9 mouse cellular contexts compared by ENCODE assay signal in genomic region chr19:25611116-25611515, GRCm38 (mm10). TPM values are rescaled to one million over a fixed set of nuclear protein-coding genes. Genes with fewer than 3 reads are reported as not detected.
DNase-seq lines count a peak whose midpoint lies in the region; ATAC-seq and TF ChIP-seq lines count a peak whose summit lies in the region.
"Had no signal": no experiment of that assay in that cellular context is flagged by ENCODE, and none has a peak within 500 bp of the region (broad histone marks: within the 10 kb centered on the region; RNA-seq: fewer than 3 reads in every experiment).

No protein-coding gene starts in this region.

- no peak for TF ChIP-seq CTCF in stomach, postnatal 0 days (IDR thresholded peaks at IDR 0.05; ENCODE audit: low read depth)

- H3K27me3 ChIP-seq in lung, embryonic 15.5 days, result peaks cover 99% of the 10 kb centered on the region
- H3K27me3 ChIP-seq in forebrain, embryonic 16.5 days (replicated peaks; ENCODE audit: control insufficient read depth, insufficient read depth, low read length), result peaks cover 33% of the 10 kb centered on the region
- peaks cover 100% of the 10 kb centered on the region for H3K27me3 ChIP-seq in liver, embryonic 12.5 days (replicated peaks)
- peaks cover 33% of the 10 kb centered on the region; the same call in 1 of the 2 replicates for H3K27me3 ChIP-seq in stomach, postnatal 0 days (ENCODE audit: control insufficient read depth, insufficient read depth, low read length)

- no peaks in the 10 kb centered on the region for H3K9me3 ChIP-seq in lung, embryonic 15.5 days
- H3K9me3 ChIP-seq in forebrain, embryonic 16.5 days (ENCODE audit: control insufficient read depth, low read length), result no peaks in the 10 kb centered on the region
- no peaks in the 10 kb centered on the region for H3K9me3 ChIP-seq in liver, embryonic 12.5 days (replicated peaks)
- H3K9me3 ChIP-seq in stomach, postnatal 0 days (ENCODE audit: control insufficient read depth, low read length), result no peaks in the 10 kb centered on the region

- no peak for DNase-seq in lung, postnatal 25 days (ENCODE audit: low spot score)
- DNase-seq in stomach, postnatal 0 days (ENCODE audit: low spot score), result no peak
- no peak for DNase-seq in cerebellum, adult 18-20 months
- no peak for DNase-seq in adrenal gland, postnatal 36 days

- H3K27ac ChIP-seq in lung, embryonic 15.5 days, result no peak overlapping the region
- peak overlapping the region; percentile 3; the same call in 1 of the 2 replicates for H3K27ac ChIP-seq in forebrain, embryonic 16.5 days (ENCODE audit: low read length)
- no peak overlapping the region for H3K27ac ChIP-seq in liver, embryonic 12.5 days
- no peak overlapping the region for H3K27ac ChIP-seq in stomach, postnatal 0 days (replicated peaks)
- H3K27ac ChIP-seq: left cerebral cortex, adult 2 months had no signal

- H3K4me3 ChIP-seq in lung, embryonic 15.5 days, result peak overlapping the region; percentile 36
- H3K4me3 ChIP-seq in forebrain, embryonic 16.5 days (replicated peaks; ENCODE audit: low read length), result peak overlapping the region; percentile 51
- peak overlapping the region; percentile 31 for H3K4me3 ChIP-seq in liver, embryonic 12.5 days
- peak overlapping the region; percentile 39 for H3K4me3 ChIP-seq in stomach, postnatal 0 days (ENCODE audit: low read depth, low read length)

- ATAC-seq in lung, embryonic 15.5 days (ENCODE audit: borderline replicate concordance, extremely low read depth, low FRiP score, low TSS enrichment), result peak; percentile 13; the same call in 1 of the 2 replicates
- peak; percentile 24 for ATAC-seq in forebrain, embryonic 16.5 days
- no peak for ATAC-seq in liver, embryonic 12.5 days
- ATAC-seq in stomach, postnatal 0 days (ENCODE audit: low FRiP score, low TSS enrichment), result no peak

- no peaks in the 10 kb centered on the region for H3K36me3 ChIP-seq in lung, embryonic 15.5 days
- no peaks in the 10 kb centered on the region for H3K36me3 ChIP-seq in forebrain, embryonic 16.5 days (ENCODE audit: control insufficient read depth, insufficient read depth)
- H3K36me3 ChIP-seq in liver, embryonic 12.5 days, result no peaks in the 10 kb centered on the region
- no peaks in the 10 kb centered on the region for H3K36me3 ChIP-seq in stomach, postnatal 0 days (ENCODE audit: control insufficient read depth, insufficient read depth, low read length)

- under 1% methylated on average over 41 of the region's 42 CpGs for WGBS in lung, embryonic 15.5 days
- 0% methylated on average over 42 of the region's 42 CpGs for WGBS in forebrain, embryonic 16.5 days
- under 1% methylated on average over 40 of the region's 42 CpGs for WGBS in liver, embryonic 12.5 days (ENCODE audit: insufficient replicate concordance)
- under 1% methylated on average over 42 of the region's 42 CpGs for WGBS in stomach, postnatal 0 days

- H3K4me1 ChIP-seq in lung, embryonic 15.5 days, result peaks cover 26% of the 10 kb centered on the region
- peaks cover 20% of the 10 kb centered on the region for H3K4me1 ChIP-seq in forebrain, embryonic 16.5 days (replicated peaks; ENCODE audit: control insufficient read depth, insufficient read depth, low read length)
- peaks cover 16% of the 10 kb centered on the region; the same call in 1 of the 2 replicates for H3K4me1 ChIP-seq in liver, embryonic 12.5 days
- no peaks in the 10 kb centered on the region; the same call in 1 of the 2 replicates for H3K4me1 ChIP-seq in stomach, postnatal 0 days (replicated peaks; ENCODE audit: control insufficient read depth, insufficient read depth)

- H3K9ac ChIP-seq in lung, embryonic 15.5 days, result no peak overlapping the region
- peak overlapping the region; percentile 61 for H3K9ac ChIP-seq in forebrain, embryonic 16.5 days (replicated peaks; ENCODE audit: low read depth, low read length)
- H3K9ac ChIP-seq in liver, embryonic 12.5 days, result no peak overlapping the region
- no peak overlapping the region for H3K9ac ChIP-seq in stomach, postnatal 0 days (ENCODE audit: low read length)

- peak overlapping the region; percentile 64 for H3K4me2 ChIP-seq in lung, embryonic 15.5 days
- H3K4me2 ChIP-seq in forebrain, embryonic 16.5 days (ENCODE audit: low read length), result peak overlapping the region; percentile 67
- peak overlapping the region; percentile 54 for H3K4me2 ChIP-seq in liver, embryonic 12.5 days
- H3K4me2 ChIP-seq in stomach, postnatal 0 days (replicated peaks; ENCODE audit: low read depth), result peak overlapping the region; percentile 58

- no peak for TF ChIP-seq EP300 in stomach, postnatal 0 days (optimal IDR thresholded peaks at IDR 0.05)

RNA-seq across cellular contexts. Expression of gene Dmrt3, which starts 1.0 kb away (rescaled TPM):
- polyA plus RNA-seq in lung, embryonic 15.5 days (2015; fragmentation: Nextera tagmentation; extraction: Ambion mirVana), result 0.29 and 0.43 TPM in 2 replicates
- polyA plus RNA-seq in forebrain, embryonic 16.5 days (2015; fragmentation: Nextera tagmentation; extraction: Ambion mirVana), result 1.7 and 2.6 TPM in 2 replicates
- not detected in 2 replicates for polyA plus RNA-seq in liver, embryonic 12.5 days (2016; fragmentation: Nextera tagmentation; extraction: Ambion mirVana)
- 0.07 and 0.16 TPM in 2 replicates for polyA plus RNA-seq in stomach, postnatal 0 days (2015; fragmentation: Nextera tagmentation; extraction: Ambion mirVana)
- not detected for total RNA-seq in adrenal gland, postnatal 36 days (2021)
- total RNA-seq: adrenal gland, adult 18-20 months had no signal

Comparison
In these comparisons a context has a peak if more than half of its experiments do, and no peak if none do; other contexts are left out.
1. ATAC-seq: peak in lung, embryonic 15.5 days (single experiment) and forebrain, embryonic 16.5 days (single experiment); none in liver, embryonic 12.5 days (single experiment) and stomach, postnatal 0 days (single experiment).
2. Peak in every context shown above with its lines, with median percentiles within 50 percentile points of each other: H3K4me2 ChIP-seq and H3K4me3 ChIP-seq.